Mouse (Mus musculus): ENCODE measurements at regions not wholly inside any gene's neighbourhood (a gene's known extent, or its start where the extent isn't known, plus 50 kb on each side); places are given as distances from the start of the nearest gene placed in this dataset.
"Not testable (repeated sequence)": the region's sequence is repeated elsewhere in the genome, so short reads cannot be mapped to it uniquely, and the experiment has no call there.

GRCm38 (mm10) chr16:55515228-55515696, 217.5 kb upstream of the Zpld1 start:
- no peak for DNase-seq

- no peak for DNase-seq
Measured at GRCm38 (mm10) chr16:55514448-55515200, 216.8 kb upstream of the Zpld1 start.

DNA sequence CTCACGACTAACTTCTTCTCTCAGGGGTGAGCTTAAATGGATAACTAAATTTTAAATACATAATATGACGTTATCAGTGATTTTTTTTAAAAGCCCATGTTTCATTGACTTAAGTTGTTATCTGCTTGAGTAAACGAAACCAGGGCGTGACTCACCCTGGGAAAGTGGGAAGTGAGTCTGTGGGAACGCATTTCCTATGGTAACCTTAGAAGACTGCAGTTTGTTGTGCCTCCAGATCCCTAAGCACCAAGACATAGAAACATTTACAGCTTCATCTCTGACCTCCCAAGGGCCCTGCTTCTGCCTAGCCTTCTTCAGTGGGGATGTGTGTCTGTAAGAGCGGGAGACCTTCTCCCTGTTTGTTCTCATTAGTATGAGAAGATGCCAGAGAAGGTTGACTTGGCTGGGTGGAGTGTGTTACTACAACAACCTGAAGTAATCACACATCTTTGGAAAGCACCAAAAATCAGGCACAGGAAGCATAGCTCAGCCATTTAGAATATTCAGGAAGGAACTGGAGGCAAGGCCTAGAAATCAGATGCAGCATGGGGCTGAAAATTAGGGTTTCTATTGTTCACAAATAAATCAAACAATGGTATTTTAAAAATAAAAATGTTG, 207.1 kb upstream of the Zpld1 start:
- no peak for DNase-seq

- no peak for DNase-seq
Measured at GRCm38 (mm10) chr16:55504274-55504673, 206.5 kb upstream of the Zpld1 start.

DNA sequence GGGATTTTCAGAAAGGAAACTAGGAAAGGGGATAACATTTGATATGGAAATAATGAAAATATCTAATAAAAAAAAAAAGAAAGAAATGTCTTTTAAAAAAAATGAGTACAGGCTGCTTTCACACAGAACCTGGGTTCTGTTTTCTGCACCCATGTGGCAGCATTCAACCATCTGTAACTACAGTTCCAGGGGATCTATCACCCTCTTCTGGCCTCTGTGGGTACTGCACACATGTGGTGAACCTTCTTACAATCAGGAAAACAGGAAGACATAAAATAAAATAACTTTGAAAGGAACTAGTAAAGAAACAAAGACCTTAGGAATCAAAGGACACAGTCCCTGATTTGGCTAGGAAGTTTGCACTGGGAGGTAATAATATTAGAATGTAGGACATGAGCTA, 205.5 kb upstream of the Zpld1 start:
- no peak for DNase-seq

DNA sequence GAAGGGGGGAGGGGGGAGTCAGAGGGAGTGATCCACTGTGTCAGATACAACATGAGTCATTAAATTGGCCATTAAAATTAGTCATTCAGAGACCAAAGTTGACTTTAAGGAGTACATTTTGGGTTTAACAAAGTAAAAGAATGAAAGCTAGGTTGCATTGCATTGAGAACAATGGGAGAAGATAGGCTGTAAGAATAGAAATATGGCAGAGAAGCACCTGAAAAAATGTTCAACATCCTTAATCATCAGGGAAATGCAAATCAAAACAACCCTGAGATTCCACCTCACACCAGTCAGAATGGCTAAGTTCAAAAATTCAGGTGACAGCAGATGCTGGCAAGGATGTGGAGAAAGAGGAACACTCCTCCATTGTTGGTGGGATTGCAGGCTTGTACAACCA, 202.0 kb upstream of the Zpld1 start:
- DNase-seq: not testable (repeated sequence)

- peak in 1 of 2 experiments; percentile 56 for DNase-seq
Measured at GRCm38 (mm10) chr16:55495051-55495450, 197.3 kb upstream of the Zpld1 start.

GRCm38 (mm10) chr16:55494162-55494561, 196.4 kb upstream of the Zpld1 start:
- DNase-seq: no peak

GRCm38 (mm10) chr16:55492111-55492510, 194.3 kb upstream of the Zpld1 start:
- no peak for DNase-seq

DNA sequence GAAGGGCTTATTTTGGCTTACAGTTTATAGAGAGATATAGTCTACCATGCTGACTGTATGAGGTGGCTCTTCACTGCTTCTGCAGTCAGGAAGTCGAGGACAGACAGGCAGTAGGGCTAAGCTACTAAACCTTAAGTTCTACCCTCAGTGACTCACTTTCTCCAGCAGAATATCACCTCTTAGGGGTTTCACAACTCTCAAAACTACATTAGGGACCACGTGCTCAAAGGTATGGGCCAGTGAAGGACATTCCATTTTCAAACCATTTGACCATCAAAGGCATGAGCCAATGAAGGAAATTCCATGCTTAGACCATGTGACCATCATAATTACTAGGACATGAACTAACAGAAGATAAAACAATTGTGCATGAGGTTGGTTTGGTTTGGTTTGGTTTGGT, 186.6 kb upstream of the Zpld1 start:
- no peak for DNase-seq

DNA sequence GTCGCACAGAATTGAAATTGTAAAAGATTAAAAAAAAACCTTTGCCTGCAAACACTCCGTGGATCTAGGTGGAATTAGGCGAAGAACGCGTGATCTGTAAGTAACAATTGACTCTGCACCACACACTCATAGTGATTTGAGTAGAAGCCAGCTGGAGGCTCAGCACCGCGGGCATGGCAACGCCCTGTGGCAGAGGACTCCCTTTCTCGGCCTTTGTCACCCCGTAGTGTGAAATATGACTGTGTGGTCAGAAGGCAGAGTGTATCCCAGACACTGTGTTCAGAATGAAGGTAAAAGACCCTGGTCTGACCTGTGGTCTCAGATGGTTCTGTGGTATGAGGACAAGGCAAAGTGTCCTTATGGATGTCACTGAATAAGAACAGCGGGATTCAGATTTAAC, 183.0 kb upstream of the Zpld1 start:
- DNase-seq: no peak

- peak in 1 of 2 experiments; percentile 7 for DNase-seq
Measured at GRCm38 (mm10) chr16:55480304-55480703, 182.5 kb upstream of the Zpld1 start.

- peak in 1 of 2 experiments; percentile 40 for DNase-seq
Measured at GRCm38 (mm10) chr16:55476544-55477208, 178.9 kb upstream of the Zpld1 start.

- no peak for DNase-seq
Measured at GRCm38 (mm10) chr16:55474950-55475525, 177.3 kb upstream of the Zpld1 start.

DNA sequence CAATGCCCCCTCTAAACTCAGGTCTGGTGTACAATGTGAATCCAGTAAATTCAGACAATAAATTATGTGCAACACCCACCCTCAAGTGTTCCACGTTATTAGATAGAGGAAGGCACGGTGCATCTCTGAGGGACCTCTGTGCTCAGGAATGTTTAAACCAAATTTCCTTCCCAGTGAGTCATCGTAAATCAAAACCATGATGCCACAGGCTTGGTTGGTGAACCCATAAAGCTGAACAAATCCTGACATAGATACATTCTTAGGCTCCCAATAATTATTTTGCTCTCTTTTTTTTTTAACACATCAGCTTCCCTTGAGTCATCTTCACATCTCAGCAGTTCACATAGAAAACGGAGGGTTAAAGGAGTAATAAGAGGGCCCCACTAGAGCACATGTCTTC, 173.6 kb upstream of the Zpld1 start:
- no peak for DNase-seq

- DNase-seq: no peak
Measured at GRCm38 (mm10) chr16:55470721-55471120, 172.9 kb upstream of the Zpld1 start.

GRCm38 (mm10) chr16:55469703-55470102, 171.9 kb upstream of the Zpld1 start:
- no peak for DNase-seq

DNA sequence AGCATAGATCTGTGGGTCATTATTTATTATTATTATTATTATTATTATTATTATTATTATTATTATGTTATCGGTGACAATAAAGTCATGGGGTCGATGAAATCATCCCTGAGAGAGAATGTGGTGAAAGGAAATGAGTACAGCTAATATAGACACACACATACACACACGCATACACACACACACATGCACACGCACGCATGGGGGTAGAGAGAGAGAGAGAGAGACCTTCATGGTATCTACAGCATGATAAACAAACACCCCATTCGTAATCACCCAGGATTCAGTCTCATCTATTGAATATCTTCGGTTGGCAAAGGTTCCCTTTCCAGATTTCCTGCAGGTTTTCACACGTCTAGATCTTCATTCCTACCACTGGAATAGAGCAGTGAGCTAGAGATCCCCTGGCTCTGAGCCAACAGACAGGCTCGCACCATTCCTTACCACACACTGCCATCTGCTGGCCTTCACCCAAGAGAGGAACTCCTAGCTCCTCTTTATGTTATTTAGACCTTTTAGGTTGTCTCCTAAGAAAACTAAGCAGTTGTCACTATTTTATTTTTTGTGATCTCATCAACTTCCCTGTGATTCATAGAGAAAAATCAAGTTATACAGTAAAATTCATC, 171.2 kb upstream of the Zpld1 start:
- peak; percentile 77 to 86 for DNase-seq

- peak; percentile 21 to 22 for DNase-seq
Measured at GRCm38 (mm10) chr16:55460519-55460918, 162.7 kb upstream of the Zpld1 start.

DNA sequence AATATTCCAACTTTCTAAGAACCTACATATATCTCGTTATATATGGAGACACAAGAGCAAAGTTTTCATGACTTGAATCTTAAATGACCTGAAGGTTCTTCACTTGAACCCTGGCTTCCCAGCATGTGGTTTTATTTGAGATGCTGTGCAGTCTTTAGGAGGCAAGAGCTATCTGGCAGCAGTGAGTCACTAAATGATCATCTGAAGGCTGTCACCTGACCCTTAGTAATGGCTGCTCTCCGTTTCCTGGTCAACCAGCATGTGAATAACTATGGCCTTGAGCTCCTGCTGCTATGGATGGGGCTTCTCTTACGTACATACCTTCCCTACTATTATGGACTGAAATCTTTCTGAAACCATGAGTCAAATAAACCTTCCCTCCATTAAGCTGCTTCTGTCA, 149.8 kb upstream of the Zpld1 start:
- no peak for DNase-seq

DNA sequence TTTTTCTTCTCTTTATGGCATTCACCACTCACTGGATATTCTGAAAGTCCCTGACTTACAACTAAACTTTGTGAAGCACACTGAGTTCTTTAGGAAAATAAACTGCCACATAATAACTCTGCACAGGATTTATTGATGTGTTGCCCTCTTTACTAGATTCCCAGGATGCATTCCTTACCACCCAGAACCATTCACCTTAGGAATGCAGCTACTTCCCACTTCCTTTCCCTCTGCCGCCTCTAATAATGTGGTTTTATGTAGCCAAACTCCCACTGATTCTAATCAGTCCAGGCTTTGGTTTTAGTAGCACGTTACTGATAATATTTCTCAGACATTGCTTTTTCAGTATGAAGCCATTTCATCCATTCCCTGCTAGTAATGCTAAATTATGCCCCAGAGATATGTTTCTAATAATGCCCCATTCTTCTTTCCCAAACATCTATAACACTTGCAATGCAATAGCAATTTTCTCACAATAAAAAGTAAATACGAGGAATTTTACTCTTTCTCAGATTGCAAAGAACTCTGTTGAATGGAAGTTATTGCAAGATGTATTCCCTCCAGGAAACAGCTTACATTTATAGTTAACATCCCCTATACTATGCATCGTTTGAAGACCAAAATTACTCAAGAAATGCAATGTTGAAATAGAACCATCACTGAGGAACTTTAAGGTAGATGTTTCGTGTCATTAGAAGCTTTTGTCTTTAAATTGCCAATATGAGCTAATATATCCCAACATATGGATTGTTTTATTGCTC, 145.2 kb upstream of the Zpld1 start:
- DNase-seq: no peak
